Mouse (Mus musculus): ENCODE results near the gene A930017K11Rik. TPM values are rescaled to one million over a fixed set of nuclear protein-coding genes. Genes with fewer than 3 reads are reported as not detected.

The A930017K11Rik gene
- total and polyA plus RNA-seq, 3 experiments = not detected

DNA sequence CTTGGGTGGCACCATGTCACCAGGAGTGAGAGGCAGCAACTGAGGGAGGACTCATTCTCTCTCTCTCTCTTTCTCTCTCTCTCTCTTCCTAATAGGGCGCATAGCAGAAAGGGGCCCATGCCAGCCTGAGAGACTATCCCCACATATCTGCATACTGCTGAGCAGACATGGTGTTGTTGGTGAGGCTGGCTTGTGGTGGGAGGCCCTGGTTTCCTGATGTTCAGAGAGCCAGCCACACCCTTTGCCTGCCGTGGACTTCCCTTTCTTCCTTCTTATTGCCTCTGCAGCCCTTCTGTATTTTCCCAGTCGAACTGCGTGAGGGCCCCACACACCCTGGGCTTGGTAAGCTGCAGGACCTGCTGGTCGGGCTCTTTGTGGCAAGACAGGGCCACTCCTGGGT lies 38.0 kb upstream of the A930017K11Rik start:
- peaks cover 2 to 12% of the 10 kb centered on the region in 2 experiments; a peak in 2 of 4 replicates for H3K4me1 ChIP-seq (ENCODE audit: control insufficient read depth in 1 of 2, insufficient read depth in 2 of 2, low read length in 2 of 2)
- peaks cover 1% of the 10 kb centered on the region; the same call in 1 of the 2 replicates for H3K79me2 ChIP-seq (ENCODE audit: control insufficient read depth, insufficient read depth, low read length, poor library complexity)
- H3K9ac ChIP-seq (ENCODE audit: control insufficient read depth, low read depth, low read length, poor library complexity, severe bottlenecking) = no peak overlapping the region
- peaks cover 0 to 2% of the 10 kb centered on the region in 2 experiments; a peak in 1 of 4 replicates for H3K36me3 ChIP-seq (ENCODE audit: control insufficient read depth in 1 of 2, insufficient read depth in 2 of 2, low read length in 2 of 2)
- H3K4me3 ChIP-seq (ENCODE audit: control insufficient read depth in 1 of 2, insufficient read depth in 1 of 2, low read depth in 2 of 2, low read length in 2 of 2) = no peak overlapping the region
- no peak overlapping the region; the same call in 1 of the 2 replicates for H3K27ac ChIP-seq (ENCODE audit: control insufficient read depth, low read depth, low read length)
- TF ChIP-seq TAL1 (IDR thresholded peaks at IDR 0.05; ENCODE audit: low read length) (peak; percentile 5; the same call in 1 of the 2 replicates), NELFE (IDR thresholded peaks at IDR 0.05; ENCODE audit: low read depth, low read length) (no peak)
- no peaks in the 10 kb centered on the region for H3K27me3 ChIP-seq (ENCODE audit: control insufficient read depth in 1 of 2, insufficient read depth in 2 of 2, low read length in 2 of 2)
- peak; percentile 68 for DNase-seq (ENCODE audit: low read depth, low spot score)
- no peaks in the 10 kb centered on the region for H3K9me3 ChIP-seq (replicated peaks; ENCODE audit: insufficient read depth, low read length)

DNA sequence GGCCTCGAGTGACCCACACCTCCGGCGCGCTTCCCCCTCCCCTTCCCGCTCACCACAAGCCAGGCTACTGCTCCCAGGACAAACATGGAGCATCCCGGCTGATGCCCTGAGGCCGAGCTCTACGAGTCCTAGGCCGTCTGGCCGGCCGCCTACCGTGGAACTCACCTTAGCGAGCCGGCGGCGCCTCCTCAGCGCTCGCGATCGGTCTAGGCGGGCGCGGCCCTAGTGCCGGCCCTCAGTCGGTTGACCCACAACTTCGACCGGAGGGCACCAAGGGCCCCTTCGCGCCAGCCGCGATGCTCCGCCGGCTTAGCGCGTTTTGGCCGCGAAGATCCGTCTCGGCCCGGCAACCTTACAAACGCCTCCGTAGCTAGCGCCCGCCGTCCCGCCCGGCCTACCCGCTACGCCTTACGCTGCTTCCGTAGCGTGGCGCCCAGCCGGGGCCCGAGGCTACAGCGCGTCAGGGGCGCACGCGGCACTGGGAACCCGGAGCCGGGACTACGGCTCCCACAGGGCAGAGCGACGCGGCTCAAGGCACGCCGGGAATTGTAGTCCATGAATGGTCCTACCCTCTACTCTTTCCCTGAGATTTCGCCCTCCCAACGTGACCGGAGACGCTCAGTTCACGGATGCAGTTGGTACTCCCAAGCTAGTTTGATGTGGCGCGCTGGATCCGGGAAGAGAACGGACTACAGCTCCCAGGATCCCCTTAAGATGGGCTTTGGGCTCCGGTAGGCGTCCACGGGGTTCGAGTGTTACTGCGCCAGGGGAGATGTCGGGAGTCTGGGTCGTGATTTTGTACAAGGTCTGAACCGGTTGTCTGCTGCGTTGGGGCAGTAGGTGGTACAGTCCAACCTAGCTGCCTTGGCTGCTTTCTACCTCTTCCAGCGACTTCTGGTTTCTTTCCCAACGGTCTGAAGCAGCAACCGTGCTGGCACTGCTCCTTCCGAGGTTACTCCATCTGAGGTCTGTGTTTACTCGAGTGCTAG lies 33.2 kb upstream of the A930017K11Rik start, which contains the start of gene Capn15:
Gene Capn15, minus strand, starts transcription at position 491 of the 989 bp plus-strand sequence.
- H3K4me1 ChIP-seq (ENCODE audit: control insufficient read depth in 1 of 2, insufficient read depth in 2 of 2, low read length in 2 of 2) = peaks cover 6 to 22% of the 10 kb centered on the region in 2 experiments; a peak in 3 of 4 replicates
- H3K9me3 ChIP-seq (replicated peaks; ENCODE audit: insufficient read depth, low read length) = no peaks in the 10 kb centered on the region
- DNase-seq (ENCODE audit: low read depth, low spot score) = peak; percentile 92
- peak within 1 kb of the TSS; percentile 40 for H3K27ac ChIP-seq (ENCODE audit: control insufficient read depth, low read depth, low read length)
- peak within 1 kb of the TSS; percentile 86 for H3K9ac ChIP-seq (ENCODE audit: control insufficient read depth, low read depth, low read length, poor library complexity, severe bottlenecking)
- peaks cover 30% of the 10 kb centered on the region for H3K79me2 ChIP-seq (ENCODE audit: control insufficient read depth, insufficient read depth, low read length, poor library complexity)
- peak within 1 kb of the TSS; percentile 63 to 69 for H3K4me3 ChIP-seq (ENCODE audit: control insufficient read depth in 1 of 2, insufficient read depth in 1 of 2, low read depth in 2 of 2, low read length in 2 of 2)
- peaks cover 0 to 13% of the 10 kb centered on the region in 2 experiments; a peak in 2 of 4 replicates for H3K36me3 ChIP-seq (ENCODE audit: control insufficient read depth in 1 of 2, insufficient read depth in 2 of 2, low read length in 2 of 2)
- H3K27me3 ChIP-seq (ENCODE audit: control insufficient read depth in 1 of 2, insufficient read depth in 2 of 2, low read length in 2 of 2) = no peaks in the 10 kb centered on the region
- TF ChIP-seq GABPA (IDR thresholded peaks at IDR 0.05; ENCODE audit: low read depth, low read length) (no peak), MYB (IDR thresholded peaks at IDR 0.05; ENCODE audit: low read depth, low read length) (no peak), CTCF (IDR thresholded peaks at IDR 0.05 in 2 of 3, conservative IDR thresholded peaks at IDR 0.05 in 1 of 3; ENCODE audit: control insufficient read depth in 1 of 3, insufficient read depth in 1 of 3, low read depth in 2 of 3, low read length in 3 of 3, poor library complexity in 1 of 3, severe bottlenecking in 1 of 3) (no peak), EP300 (IDR thresholded peaks at IDR 0.05; ENCODE audit: low read depth in 1 of 2, low read length in 2 of 2) (no peak), GATA1 (IDR thresholded peaks at IDR 0.05; ENCODE audit: low read depth, low read length) (no peak), MAZ (IDR thresholded peaks at IDR 0.05; ENCODE audit: low read depth, low read length) (0 out of 2 replicates have a peak, but pooled peaks have one; percentile 33), ZC3H11A (IDR thresholded peaks at IDR 0.05; ENCODE audit: low read depth, low read length) (no peak), USF1 (IDR thresholded peaks at IDR 0.05; ENCODE audit: low read depth, low read length) (0 out of 2 replicates have a peak, but pooled peaks have one; percentile 8), TBP (IDR thresholded peaks at IDR 0.05; ENCODE audit: low read depth, low read length) (peak; percentile 15; the same call in 1 of the 2 replicates), ETS1 (IDR thresholded peaks at IDR 0.05; ENCODE audit: low read depth, low read length) (no peak), ZKSCAN1 (IDR thresholded peaks at IDR 0.05; ENCODE audit: low read depth, low read length) (no peak), HCFC1 (IDR thresholded peaks at IDR 0.05; ENCODE audit: low read depth, low read length) (peak; percentile 100), MYC (IDR thresholded peaks at IDR 0.05; ENCODE audit: low read depth, low read length) (peak; percentile 88), UBTF (IDR thresholded peaks at IDR 0.05; ENCODE audit: borderline replicate concordance, insufficient read depth, low read depth, low read length) (peak; percentile 92; the same call in 1 of the 2 replicates), TAL1 (IDR thresholded peaks at IDR 0.05; ENCODE audit: low read length) (no peak), E2F4 (IDR thresholded peaks at IDR 0.05; ENCODE audit: borderline replicate concordance, low read depth, low read length) (no peak), SIN3A (IDR thresholded peaks at IDR 0.05; ENCODE audit: low read length) (no peak), NELFE (IDR thresholded peaks at IDR 0.05; ENCODE audit: low read depth, low read length) (peak; percentile 56), KAT2A (conservative IDR thresholded peaks at IDR 0.05; ENCODE audit: low read depth, low read length) (peak; percentile 97), MAX (IDR thresholded peaks at IDR 0.05; ENCODE audit: low read length) (peak; percentile 47; the same call in 1 of the 2 replicates), SMC3 (IDR thresholded peaks at IDR 0.05; ENCODE audit: low read depth, low read length) (no peak), RCOR1 (IDR thresholded peaks at IDR 0.05; ENCODE audit: low read depth, low read length) (no peak), ELF1 (IDR thresholded peaks at IDR 0.05; ENCODE audit: low read depth, low read length) (peak; percentile 75), JUND (IDR thresholded peaks at IDR 0.05; ENCODE audit: low read depth, low read length) (no peak), POLR2AphosphoS2 (IDR thresholded peaks at IDR 0.05; ENCODE audit: low read length) (peak; percentile 62; the same call in 1 of the 2 replicates), NRF1 (IDR thresholded peaks at IDR 0.05; ENCODE audit: insufficient read depth, low read depth, low read length, poor library complexity, severe bottlenecking) (peak; percentile 55; the same call in 1 of the 2 replicates), MXI1 (IDR thresholded peaks at IDR 0.05; ENCODE audit: low read depth, low read length) (peak; percentile 83), POLR2A (IDR thresholded peaks at IDR 0.05; ENCODE audit: control insufficient read depth in 1 of 2, insufficient read depth in 1 of 2, low read depth in 1 of 2, low read length in 2 of 2, poor library complexity in 1 of 2) (peak; percentile 67 to 68; a peak in 3 of 4 replicates), ZMIZ1 (IDR thresholded peaks at IDR 0.05; ENCODE audit: low read depth, low read length) (no peak)

Measured in MEL (cell line).